Mouse (Mus musculus) telencephalon, adult 2 months (tissue): Measurements from ENCODE around the gene Gm11084.
"Not testable (repeated sequence)": the region's sequence is repeated elsewhere in the genome, so short reads cannot be mapped to it uniquely, and the experiment has no call there.

Experiments used
- DNase-seq: peaks from one replicate; pipeline ENCODE4 v3.0.0-alpha.2; 2011; ENCODE audit warnings: low read depth, low spot score

Gm11084 gene

DNA sequence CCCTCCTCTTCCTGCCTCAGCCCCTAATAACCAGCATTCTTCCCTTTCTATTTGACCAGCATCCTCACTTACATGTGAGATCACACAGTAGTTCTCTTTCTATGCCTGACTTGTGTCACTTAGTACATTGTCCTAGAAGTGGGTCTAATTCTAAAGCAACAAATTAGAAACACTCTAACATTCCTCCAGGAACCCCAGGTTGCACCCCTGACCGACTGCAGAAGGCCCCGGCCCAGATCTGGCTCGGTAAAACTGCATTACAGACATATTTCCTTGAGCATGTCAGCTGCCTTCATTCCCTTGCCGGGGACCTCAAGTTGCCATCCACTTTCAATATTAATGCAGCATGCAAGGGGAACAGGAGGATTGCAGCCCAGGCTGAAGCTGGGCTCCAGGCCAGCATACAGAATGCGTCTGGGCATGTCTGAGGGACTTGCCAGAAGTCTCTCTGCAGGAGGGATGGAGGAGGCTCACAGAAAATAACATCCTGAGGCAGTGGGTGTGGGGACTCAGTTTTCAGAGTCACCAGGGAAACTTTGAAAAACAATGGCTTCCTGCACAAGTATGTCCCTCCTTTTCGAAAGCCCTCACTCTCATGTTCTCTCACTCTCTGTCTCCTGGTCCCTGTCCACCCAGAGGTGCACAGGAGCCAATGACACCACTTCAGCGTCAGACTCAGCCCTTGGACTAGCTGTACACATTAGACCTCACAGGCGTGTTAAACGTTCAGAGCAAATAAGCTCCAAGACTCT, 9.0 kb upstream of the Gm11084 start:
- DNase-seq: peak; percentile 58

DNA sequence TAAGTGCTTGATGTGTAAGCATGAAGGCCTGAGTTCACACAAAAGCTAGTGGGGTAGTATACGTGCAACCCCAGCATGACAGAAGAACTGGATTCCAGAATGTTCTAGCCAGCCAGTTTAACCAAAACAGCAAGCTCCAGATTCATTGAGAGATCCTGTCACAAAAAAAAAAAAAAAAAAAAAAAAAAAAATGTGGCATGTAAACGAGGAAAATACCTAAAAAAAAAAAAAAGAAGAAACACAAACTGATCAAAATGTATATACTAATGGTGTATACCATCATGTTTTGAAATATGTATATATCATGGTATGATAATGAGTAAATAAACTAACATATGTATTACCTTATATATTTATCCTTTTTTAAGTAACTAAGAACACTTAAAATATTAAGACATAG, 7.6 kb upstream of the Gm11084 start:
- DNase-seq: no peak

DNA sequence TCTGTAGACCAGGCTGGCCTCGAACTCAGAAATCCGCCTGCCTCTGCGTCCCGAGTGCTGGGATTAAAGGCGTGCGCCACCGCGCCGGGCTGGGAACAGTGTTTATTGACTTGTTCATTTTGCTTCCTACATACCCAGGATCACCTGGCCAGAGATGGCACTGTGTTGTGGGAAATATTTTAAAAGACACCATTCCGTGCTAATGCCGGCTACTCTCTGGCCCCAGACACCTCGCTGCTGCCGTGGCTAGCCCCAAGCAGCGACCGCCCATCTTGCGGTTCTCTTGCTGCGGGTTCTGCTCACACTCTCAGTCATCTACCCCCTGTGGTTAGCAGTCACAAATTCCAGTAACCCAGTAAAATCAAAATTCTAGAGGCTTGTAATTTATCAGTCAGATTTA, 6.0 kb upstream of the Gm11084 start:
- DNase-seq: no peak

DNA sequence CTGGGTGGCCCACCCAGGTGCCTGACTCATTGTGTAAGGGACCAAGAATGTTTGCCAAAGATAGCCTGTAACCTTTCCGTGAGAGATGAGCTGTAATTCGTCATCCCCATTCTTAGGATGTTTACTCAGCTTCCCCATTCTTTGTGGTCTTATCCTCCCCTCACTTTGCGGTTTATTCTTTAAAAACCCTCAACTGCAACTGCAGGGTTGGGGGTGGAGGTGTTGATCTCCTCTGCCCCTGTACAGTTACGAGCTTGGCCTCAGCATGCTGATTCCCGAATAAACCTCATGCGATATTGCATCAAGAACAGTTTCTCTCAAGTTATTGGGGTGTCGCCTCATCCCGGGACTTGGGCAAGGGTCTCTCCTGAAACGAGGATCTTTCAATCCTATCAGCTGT, 2.4 kb upstream of the Gm11084 start:
- DNase-seq: not testable (repeated sequence)

DNA sequence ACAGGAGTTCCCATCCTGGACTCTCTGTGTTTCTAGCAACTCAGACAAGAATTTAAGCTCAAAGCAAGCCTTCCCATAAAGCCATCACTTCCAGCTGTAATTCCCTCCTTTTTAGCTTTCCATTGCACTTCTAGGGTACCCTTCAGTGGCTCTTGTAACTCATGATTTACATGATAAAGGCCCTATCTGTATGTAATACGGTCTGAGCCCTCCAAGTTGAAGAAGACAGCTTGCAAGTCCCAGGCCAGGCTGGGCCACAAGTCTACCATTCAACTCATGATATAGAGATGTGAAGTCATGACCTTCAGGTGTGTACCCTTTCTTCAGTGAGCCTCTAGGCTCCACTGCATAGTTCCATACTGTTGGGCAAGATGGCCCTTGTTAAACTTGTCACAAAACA, 1.0 kb downstream of the Gm11084 start:
- no peak for DNase-seq

DNA sequence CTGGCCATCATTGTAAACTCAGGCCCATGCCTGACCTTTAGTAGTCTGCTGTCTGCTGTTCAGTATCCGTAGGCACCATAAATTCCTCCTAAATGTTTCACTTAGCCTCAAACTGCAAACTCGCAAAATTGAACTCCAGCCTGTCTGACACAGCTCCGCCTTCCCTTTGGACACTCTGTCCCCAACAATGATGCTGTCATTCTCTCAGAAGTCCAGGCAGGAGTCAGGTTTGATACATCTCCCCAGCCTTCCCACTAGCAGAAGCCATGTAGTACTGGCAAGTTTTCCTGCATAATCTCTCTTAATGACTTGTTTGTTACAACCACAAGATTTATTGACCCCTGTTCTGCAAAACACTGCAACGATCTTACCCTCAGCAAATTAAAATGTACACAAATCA, 1.7 kb downstream of the Gm11084 start:
- no peak for DNase-seq

DNA sequence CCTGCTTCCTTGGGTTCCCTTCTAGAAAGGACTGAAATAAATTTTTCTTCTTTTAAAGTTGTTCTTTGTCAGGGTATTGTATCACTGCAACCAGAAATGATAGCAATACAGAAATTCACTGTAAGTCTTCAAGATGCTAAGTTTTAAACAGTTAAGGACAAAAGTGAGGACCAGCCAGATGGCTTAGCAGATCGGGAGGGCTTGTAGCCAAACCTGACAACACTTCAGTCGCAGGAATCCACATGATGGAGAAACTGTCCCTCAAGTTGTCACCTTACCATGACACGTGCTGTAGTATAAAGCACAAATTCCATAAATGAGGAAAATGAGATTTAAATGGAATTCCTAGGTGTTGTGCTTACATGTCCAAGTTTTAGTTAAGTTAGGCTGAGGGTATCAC, 3.3 kb downstream of the Gm11084 start:
- no peak for DNase-seq

DNA sequence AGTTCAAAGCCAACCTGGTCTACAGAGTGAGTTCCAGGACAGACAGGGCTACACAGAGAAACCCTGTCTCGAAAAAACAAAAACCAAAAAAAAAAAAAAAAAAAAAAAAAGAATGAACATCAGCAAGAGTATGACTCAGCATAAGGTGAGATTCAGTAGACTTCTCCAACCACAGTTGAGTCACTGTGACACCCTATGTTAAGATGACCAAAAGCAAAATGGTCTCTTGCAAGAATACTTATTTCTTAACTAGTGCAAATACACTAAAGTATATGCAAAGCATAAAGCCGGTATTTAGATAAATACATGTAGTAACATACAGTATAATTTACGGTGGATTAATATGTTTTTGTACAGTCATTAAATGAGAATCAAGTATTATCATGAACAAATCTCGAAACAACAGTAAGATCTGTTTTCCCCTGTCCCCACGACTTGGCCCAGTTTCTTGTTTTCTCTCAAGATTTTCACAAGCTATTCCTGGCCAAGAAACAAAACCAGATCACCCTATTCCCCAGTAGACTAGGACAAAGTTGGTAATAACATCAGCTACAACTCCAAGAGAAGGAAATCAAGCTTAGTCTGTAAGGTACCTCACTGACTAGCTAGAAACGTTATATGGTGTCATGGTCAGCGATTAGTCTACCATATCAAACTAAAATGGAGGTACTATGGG, 4.3 kb downstream of the Gm11084 start:
- no peak for DNase-seq

DNA sequence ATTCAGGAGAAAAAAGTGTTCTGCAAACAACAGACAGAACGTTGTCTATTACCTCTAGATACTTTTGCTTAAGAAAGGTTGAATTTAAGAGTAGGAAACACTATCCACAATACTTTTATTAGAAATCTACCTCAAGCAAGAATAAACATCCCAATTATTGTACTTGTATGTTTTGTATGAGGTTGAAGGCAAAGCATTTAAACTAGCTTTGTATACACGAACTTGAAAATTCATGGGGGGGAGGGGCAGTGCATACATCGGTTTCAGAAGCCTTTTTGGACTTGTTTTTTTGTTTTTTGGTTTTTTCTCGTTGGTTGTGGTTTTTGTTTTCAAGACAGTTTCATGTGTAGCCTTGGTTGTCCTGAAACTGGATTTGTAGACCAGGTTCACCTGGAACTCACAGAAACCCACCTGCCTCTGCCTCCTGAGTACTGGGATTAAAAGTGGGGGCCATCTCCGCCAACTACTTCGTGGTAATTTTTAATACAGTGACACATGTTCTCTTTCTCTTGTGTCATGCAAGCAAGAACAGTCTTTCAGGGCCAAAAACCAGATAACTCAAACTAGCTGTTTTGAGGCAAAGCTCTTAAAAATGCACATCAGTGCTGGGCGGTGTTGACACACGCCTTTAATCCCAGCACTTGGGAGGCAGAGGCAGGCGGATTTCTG, 4.9 kb downstream of the Gm11084 start:
- DNase-seq: no peak

DNA sequence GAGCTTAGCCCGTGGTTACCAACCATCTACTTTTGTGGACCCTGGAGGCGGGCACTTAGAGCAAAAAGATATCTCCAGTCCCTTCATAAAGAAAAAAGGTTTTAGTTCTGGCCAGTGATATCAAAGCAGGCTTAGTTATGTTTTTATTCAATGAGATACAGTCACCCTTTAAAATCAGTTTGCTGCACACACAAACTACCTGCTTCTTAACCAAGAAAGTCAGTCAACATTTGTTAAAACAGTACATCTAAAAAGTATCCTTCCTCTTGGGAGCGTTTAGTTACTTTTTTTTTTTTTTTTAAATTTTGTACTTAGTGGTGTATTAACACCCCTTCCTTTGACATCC, 5.5 kb downstream of the Gm11084 start:
- no peak for DNase-seq

DNA sequence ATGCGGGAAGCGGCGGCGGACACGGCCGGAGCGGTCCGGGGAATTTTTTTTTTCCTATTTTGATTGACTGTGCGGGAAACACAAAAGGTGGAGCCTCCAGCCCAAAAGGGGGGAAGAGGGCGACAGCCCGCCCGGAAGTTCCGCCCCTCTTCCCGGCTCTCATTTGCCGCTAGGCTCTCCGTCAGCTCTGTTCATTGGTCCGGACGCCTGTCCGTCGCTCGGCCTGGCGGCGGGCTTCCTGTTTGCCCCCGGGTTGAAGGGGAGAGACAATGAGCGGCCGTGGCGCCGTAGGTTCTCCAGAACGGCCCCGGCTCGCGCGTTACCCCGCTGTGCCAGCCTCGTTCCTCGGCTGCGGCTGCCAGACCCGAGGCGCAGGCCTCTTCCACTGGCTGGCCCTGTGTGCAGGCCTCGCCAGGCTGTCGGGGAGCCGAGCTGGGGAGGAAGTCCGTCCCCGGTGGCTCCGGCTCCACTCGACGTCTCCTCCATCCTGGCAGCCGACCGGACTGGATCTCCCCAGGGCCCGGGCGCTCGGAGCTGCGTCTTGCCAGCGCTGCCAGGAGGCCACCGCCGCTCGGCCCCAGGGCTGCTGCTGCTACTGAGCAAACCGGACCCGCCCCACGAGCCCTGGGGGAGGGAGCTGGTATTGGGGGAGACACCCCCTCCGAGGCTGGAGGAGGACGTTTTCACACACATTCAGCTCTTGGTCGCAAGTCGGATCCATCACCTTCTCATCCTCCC, 6.0 kb downstream of the Gm11084 start, which contains the start of gene Sp3:
TSS of gene Sp3 (minus strand) at position 110 of the 738 bp plus-strand sequence.
- DNase-seq: peak; percentile 97

DNA sequence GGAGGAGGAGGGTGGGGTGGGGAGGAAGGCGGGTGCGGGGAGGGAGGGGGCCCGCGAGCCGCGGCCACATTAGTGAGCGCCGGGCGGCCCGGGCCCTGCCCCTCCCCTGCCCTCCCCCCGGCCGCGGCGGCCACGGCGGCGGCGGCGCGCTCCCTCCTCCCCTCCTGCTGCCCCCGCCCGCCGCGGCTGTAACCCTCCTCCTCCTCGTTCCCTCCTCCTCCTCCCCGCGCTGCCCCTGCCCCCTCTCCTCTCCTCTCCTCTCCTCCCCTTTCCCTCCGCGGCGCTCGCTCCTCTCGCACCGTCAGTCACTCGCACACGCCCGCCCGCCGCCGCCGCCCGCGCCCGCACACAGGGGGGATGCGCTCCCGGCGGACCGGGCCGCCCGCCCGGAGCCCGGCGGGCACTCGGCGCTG, 6.9 kb downstream of the Gm11084 start:
- DNase-seq: peak; percentile 69

DNA sequence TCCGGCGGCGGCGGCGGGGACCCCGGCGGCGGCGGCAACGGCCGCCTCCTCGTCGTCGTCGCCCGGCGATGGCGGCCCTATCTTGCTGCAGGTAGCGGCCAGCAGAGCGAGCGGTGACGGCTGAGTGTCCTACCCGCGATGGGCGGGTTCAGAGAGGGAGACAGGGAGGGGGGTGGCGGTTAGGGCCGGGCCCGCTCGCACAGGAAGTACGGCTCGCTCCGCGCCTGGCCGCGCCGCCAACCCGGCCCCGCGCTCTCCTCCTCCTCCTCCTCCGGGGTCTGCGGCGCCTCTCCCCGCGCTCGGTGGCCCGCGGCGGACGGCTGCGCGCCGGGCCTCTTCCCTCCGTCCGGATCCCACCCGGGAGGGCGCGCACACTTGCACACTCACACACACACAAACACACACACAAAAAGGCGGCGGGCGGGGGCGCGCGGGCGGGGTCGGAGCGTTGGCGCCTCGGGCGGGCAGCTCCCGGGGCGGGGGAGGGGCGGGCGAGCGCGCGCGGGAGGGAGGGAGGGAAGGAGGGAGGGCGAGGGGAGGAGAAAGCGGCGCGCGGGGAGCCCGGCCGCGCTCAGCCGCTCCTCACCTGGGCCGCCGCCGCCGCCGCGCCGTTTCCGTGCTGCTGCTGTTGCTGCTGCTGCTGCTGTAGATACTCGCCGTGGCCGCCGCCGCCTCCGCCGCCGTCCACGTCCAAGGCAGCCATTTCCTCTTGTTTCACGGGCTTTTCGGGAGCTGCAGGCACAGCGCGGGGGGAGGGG, 7.4 kb downstream of the Gm11084 start:
- DNase-seq: peak; percentile 49

DNA sequence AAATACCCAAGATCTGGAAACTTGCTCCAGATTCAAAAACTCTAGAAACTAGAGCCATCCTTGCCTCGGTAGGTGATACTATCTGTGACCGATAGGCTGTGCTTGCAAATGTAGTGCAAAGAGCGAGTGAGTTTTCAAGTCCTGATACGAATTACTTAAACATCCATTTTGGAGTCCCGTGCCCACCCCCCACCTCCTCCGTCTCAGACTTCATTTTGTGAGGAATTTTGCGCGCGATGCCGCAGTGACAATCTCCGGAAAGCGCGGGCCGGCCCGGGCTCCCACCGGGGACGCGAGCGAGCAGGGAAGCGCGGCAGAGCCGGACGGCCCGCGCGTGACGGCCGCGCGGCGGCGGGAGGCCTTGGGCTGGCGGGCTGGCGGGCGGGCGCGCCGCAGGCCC, 8.0 kb downstream of the Gm11084 start:
- peak; percentile 23 for DNase-seq

DNA sequence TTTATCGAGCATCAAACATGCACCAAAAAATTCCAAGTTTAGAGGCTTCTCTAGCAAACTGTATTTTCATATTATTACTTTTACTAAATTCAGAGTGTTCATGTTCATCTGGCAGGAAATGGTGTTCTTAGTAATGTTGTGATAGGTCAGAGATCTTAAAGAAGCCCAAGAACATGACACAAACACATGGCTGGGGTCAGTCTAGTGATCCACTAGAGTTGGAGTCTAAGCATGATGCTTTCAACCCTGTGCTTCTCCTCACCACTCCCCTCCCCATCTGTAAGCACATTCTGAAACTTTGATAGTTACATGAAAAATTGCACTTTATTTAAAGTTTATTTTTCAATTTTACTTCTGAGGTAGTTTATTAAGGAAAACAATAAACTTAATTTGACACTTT, 9.2 kb downstream of the Gm11084 start:
- no peak for DNase-seq

DNA sequence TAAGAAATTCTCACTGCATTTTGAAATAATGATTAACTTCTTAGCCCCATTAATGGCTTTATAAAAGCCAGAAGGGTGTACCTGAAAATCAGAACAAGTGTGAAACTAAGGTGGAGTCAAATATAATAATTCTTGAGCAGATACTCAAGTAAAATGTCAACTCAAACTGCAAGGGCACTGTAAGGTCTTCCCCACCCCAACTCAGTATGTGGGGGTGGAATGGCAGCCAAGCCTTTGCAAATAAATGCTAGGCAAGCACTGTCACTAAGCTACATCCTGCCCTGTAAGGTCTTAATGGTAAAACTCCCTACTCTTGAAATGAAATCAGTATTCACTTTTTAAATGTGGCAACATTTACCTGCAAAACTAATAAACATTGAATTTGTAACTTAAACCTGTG, 10.5 kb downstream of the Gm11084 start:
- no peak for DNase-seq

DNA sequence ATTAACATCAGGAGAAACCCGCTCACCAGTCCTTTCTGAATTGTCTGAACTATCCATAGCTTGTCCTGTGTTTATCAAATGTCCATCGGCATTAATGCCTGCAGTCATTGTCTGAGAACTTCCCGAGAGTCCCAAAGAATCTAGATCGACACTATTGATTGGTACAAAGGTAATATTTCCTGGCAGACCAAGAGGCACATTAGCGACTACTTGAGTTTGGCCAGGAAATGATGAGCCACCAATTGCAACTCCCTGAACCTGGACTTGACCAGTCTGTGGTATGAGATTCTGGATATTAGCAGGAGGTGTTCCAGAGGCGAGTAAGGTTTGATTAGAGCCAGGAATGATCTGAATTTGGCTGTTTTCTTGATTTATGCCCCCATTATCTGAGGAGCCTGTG, 15.7 kb downstream of the Gm11084 start:
- no peak for DNase-seq

DNA sequence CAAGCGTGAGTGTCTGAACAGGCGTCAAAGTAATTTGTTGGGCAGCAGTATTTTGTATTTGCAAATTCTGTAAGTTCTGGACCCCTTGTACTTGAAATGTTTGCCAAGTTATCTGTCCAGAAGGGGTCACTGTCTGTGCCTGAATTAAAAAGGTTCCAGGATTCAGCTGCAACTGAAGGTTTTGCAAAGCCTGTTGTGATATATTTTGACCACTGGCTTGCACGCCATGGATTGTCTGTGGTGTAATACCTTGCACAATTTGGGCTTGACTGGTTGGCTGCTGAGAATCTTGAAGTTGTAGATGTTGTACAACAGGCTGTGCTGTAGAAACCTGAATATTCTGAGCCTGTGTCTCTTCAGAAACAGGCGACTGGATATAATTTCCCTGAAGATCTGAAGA, 16.2 kb downstream of the Gm11084 start:
- no peak for DNase-seq

DNA sequence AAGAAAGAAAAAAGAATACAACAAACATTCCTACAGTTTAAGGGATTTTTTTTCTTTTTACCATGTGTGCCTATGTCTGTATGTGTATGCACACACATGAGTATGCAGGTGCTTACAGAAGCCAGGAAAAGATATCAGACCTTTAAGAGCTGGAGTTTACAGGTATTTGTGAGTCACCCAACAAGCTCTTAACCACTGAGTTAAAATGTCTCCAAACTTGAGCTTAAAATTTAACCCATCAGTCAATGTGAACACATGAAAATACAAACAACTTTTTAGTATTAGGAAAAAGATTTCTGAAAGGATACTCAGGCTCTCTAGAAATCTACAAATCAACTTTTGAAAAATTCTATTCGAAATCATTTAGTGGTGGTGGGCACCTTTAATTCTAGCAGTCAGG, 18.0 kb downstream of the Gm11084 start:
- DNase-seq: no peak

DNA sequence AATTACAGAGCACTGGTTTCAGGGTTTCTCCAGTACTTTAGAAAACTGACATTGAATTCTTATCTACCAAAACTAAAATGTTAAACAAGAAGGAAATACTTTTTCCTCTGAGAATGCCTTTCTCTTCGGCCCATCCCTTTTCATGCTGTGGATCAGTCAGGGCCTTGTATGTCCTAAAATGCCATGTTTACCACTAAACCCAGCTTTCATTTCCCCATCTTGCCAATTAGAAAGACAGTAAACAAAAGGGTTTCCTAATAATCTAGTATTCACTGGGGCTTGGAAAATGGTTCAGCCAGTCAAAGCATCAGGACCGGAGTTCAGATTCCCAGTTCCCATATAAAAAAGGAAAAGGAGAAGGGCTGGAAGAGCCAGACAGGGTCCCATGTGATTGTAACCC, 21.1 kb downstream of the Gm11084 start:
- no peak for DNase-seq

DNA sequence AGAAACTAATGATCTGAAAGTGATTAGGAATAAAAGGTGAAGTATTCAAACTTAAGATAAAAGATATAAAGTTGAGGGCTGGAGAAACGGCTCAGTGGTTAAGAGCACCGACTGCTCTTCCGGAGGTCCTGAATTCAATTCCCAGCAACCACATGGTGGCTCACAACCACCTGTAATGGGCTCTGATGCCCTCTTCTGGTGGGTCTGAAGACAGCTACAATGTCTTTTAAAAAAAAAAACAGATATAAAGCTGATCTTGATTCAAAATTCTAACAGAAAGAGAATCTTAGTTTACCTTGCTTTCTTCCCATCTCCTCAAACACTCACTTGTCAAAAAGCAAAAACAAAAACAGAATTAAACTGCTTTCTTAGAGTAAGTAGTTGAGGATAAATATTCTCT, 30.1 kb downstream of the Gm11084 start:
- DNase-seq: no peak

DNA sequence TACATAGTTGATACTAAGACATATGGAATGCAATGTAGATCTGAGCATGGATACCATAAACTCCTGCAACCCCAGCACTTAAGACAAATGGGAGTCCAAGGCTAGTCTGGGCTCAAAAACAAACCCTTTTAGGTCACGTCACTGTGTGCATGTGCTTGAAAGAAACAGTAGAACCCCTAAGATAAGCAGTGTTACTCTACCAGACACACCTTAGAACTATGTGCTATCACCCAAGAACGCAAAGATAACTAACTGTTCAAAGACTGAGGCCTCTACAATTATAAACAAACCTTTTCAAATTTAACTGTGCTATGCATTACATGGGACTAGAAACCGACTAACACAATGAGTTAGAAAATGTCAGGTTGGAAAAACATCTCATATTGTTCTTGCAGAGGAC, 33.5 kb downstream of the Gm11084 start:
- DNase-seq: no peak
